ENCODE assay signal across 22 mouse cellular contexts in genomic region chr9:45522866-45523265, GRCm38 (mm10).
A peak's percentile ranks its signal among the peaks of the same experiment; 100 is the strongest.
DNase-seq lines count a peak whose midpoint lies in the region; ATAC-seq and TF ChIP-seq lines count a peak whose summit lies in the region.
"Had no signal": no experiment of that assay in that cellular context is flagged by ENCODE, and none has a peak within 500 bp of the region (broad histone marks: within the 10 kb centered on the region; RNA-seq: fewer than 3 reads in every experiment).

No protein-coding gene starts in this region.

- no peaks in the 10 kb centered on the region for H3K36me3 ChIP-seq in intestine, postnatal 0 days (ENCODE audit: control insufficient read depth, insufficient read depth)
- no peaks in the 10 kb centered on the region for H3K36me3 ChIP-seq in intestine, embryonic 15.5 days
- H3K36me3 ChIP-seq in CH12.LX (replicated peaks in 1 of 2; ENCODE audit: control insufficient read depth in 1 of 2, insufficient read depth in 1 of 2, low read length in 1 of 2), result no peaks in the 10 kb centered on the region
- H3K36me3 ChIP-seq in small intestine, adult 2 months (ENCODE audit: control insufficient read depth, insufficient read depth, low read length), result no peaks in the 10 kb centered on the region
- H3K36me3 ChIP-seq: embryonic facial prominence, embryonic 13.5 days; forebrain, embryonic 12.5 days; G1E; heart, embryonic 15.5 days; hindbrain, embryonic 10.5 days; hindbrain, embryonic 15.5 days had no signal

- no peak overlapping the region for H3K4me2 ChIP-seq in intestine, postnatal 0 days (replicated peaks; ENCODE audit: low read depth)
- H3K4me2 ChIP-seq in intestine, embryonic 15.5 days (replicated peaks), result no peak overlapping the region
- H3K4me2 ChIP-seq in CH12.LX (ENCODE audit: insufficient read depth, low read depth, poor library complexity, severe bottlenecking), result no peak overlapping the region
- H3K4me2 ChIP-seq: embryonic facial prominence, embryonic 13.5 days; forebrain, embryonic 12.5 days; heart, embryonic 11.5 days; heart, embryonic 15.5 days; hindbrain, embryonic 15.5 days had no signal

- TF ChIP-seq CTCF in intestine, postnatal 0 days (IDR thresholded peaks at IDR 0.05; ENCODE audit: low read depth), result peak; percentile 67
- peak; percentile 23; the same call in 1 of the 2 replicates for TF ChIP-seq CTCF in lung, adult 2 months (IDR thresholded peaks at IDR 0.05; ENCODE audit: insufficient read depth, low read length)
- peak in 1 of 2 experiments; percentile 85; a peak in 2 of 4 replicates for TF ChIP-seq CTCF in CH12.LX (conservative IDR thresholded peaks at IDR 0.05 in 1 of 2, IDR thresholded peaks at IDR 0.05 in 1 of 2; ENCODE audit: low read depth in 2 of 2, low read length in 2 of 2)
- TF ChIP-seq CTCF in small intestine, adult 2 months (IDR thresholded peaks at IDR 0.05; ENCODE audit: extremely low read depth, insufficient read length, insufficient replicate concordance, low read depth, low read length), result peak; percentile 9; the same call in 1 of the 2 replicates

- TF ChIP-seq EP300 in CH12.LX (IDR thresholded peaks at IDR 0.05; ENCODE audit: low read length), result peak; percentile 54

- H3K9me3 ChIP-seq in intestine, postnatal 0 days (ENCODE audit: control insufficient read depth), result no peaks in the 10 kb centered on the region
- no peaks in the 10 kb centered on the region for H3K9me3 ChIP-seq in intestine, embryonic 15.5 days
- H3K9me3 ChIP-seq in CH12.LX (replicated peaks; ENCODE audit: low read length), result no peaks in the 10 kb centered on the region
- H3K9me3 ChIP-seq: embryonic facial prominence, embryonic 13.5 days; forebrain, embryonic 12.5 days; G1E; heart, embryonic 15.5 days; hindbrain, embryonic 10.5 days; hindbrain, embryonic 15.5 days had no signal

- no peak for TF ChIP-seq POLR2A in lung, adult 2 months (IDR thresholded peaks at IDR 0.05; ENCODE audit: borderline replicate concordance, extremely low read depth, low read depth, low read length)
- no peak for TF ChIP-seq POLR2A in CH12.LX (IDR thresholded peaks at IDR 0.05; ENCODE audit: low read depth, low read length)
- no peak for TF ChIP-seq POLR2A in small intestine, adult 2 months (IDR thresholded peaks at IDR 0.05; ENCODE audit: low read depth, low read length)

- peak; percentile 85 for TF ChIP-seq RAD21 in CH12.LX (IDR thresholded peaks at IDR 0.05; ENCODE audit: low read depth, low read length)

- 67% methylated on average over 3 of the region's 3 CpGs for WGBS in intestine, postnatal 0 days
- WGBS in intestine, embryonic 15.5 days, result 63% methylated on average over 3 of the region's 3 CpGs
- WGBS in lung, adult 2 months, result 63% methylated on average over 3 of the region's 3 CpGs
- WGBS in small intestine, adult 2 months, result 35% methylated on average over 3 of the region's 3 CpGs

- no peak overlapping the region for H3K9ac ChIP-seq in intestine, postnatal 0 days (ENCODE audit: low read depth, low read length)
- H3K9ac ChIP-seq in intestine, embryonic 15.5 days, result no peak overlapping the region
- H3K9ac ChIP-seq in CH12.LX (ENCODE audit: insufficient read depth, low read depth), result no peak overlapping the region
- H3K9ac ChIP-seq: embryonic facial prominence, embryonic 13.5 days; forebrain, embryonic 12.5 days; heart, embryonic 15.5 days; hindbrain, embryonic 15.5 days had no signal

- no peak for ATAC-seq in intestine, postnatal 0 days
- no peak for ATAC-seq in intestine, embryonic 15.5 days
- ATAC-seq: forebrain, embryonic 16.5 days had no signal

- no peaks in the 10 kb centered on the region for H3K79me2 ChIP-seq in CH12.LX (replicated peaks; ENCODE audit: control insufficient read depth, extremely low read depth, insufficient read depth, poor library complexity, severe bottlenecking)

- H3K27ac ChIP-seq in intestine, postnatal 0 days (ENCODE audit: low read depth, low read length), result no peak overlapping the region
- no peak overlapping the region for H3K27ac ChIP-seq in intestine, embryonic 15.5 days
- H3K27ac ChIP-seq in CH12.LX (ENCODE audit: insufficient read depth, low read depth), result no peak overlapping the region
- H3K27ac ChIP-seq in small intestine, adult 2 months (ENCODE audit: insufficient read depth, low read depth, low read length), result no peak overlapping the region
- H3K27ac ChIP-seq: embryonic facial prominence, embryonic 13.5 days; forebrain, embryonic 12.5 days; heart, embryonic 15.5 days; hindbrain, embryonic 10.5 days; hindbrain, embryonic 15.5 days had no signal

- no peaks in the 10 kb centered on the region for H3K4me1 ChIP-seq in intestine, postnatal 0 days (replicated peaks; ENCODE audit: control insufficient read depth, insufficient read depth, low read length)
- no peaks in the 10 kb centered on the region for H3K4me1 ChIP-seq in intestine, embryonic 15.5 days (replicated peaks)
- no peaks in the 10 kb centered on the region for H3K4me1 ChIP-seq in lung, adult 2 months (ENCODE audit: control insufficient read depth, insufficient read depth, low read length)
- H3K4me1 ChIP-seq in CH12.LX (ENCODE audit: control insufficient read depth in 1 of 2, insufficient read depth in 2 of 2), result peaks cover 22 to 65% of the 10 kb centered on the region in 2 experiments
- H3K4me1 ChIP-seq in small intestine, adult 2 months (ENCODE audit: control insufficient read depth, insufficient read depth, insufficient read length, low read length), result no peaks in the 10 kb centered on the region
- H3K4me1 ChIP-seq: hindbrain, embryonic 10.5 days had no signal

- dilution Hi-C loops in CH12.LX (cut with MboI; ENCODE audit: extremely low pct_ligation_motif_present, extremely low pct_unique_long_range_greater_than_20kb, low sequenced_read_pairs), result no loop called here

- H3K4me3 ChIP-seq in intestine, postnatal 0 days (ENCODE audit: low read depth, low read length), result no peak overlapping the region
- H3K4me3 ChIP-seq in intestine, embryonic 15.5 days (replicated peaks), result no peak overlapping the region
- H3K4me3 ChIP-seq in lung, adult 2 months (replicated peaks; ENCODE audit: extremely low read depth, low read depth, low read length), result no peak overlapping the region
- H3K4me3 ChIP-seq in CH12.LX (replicated peaks in 1 of 3; ENCODE audit: low read depth in 2 of 3, low read length in 2 of 3, poor library complexity in 1 of 3), result no peak overlapping the region
- no peak overlapping the region for H3K4me3 ChIP-seq in small intestine, adult 2 months (ENCODE audit: low read depth, low read length)
- H3K4me3 ChIP-seq: embryonic facial prominence, embryonic 13.5 days; forebrain, embryonic 12.5 days; heart, embryonic 15.5 days; hindbrain, embryonic 10.5 days; hindbrain, embryonic 15.5 days had no signal

- in situ Hi-C loops in CH12.LX (cut with MboI; ENCODE audit: low pct_ligation_motif_present, low pct_unique_long_range_greater_than_20kb, low sequenced_read_pairs), result loop anchor here (5.0 to 10.0 kb wide), 3 partner anchors 36 to 218 kb away; no protein-coding TSS in a partner anchor

- H3K27me3 ChIP-seq in intestine, postnatal 0 days (replicated peaks; ENCODE audit: control insufficient read depth, insufficient read depth, low read length), result no peaks in the 10 kb centered on the region
- H3K27me3 ChIP-seq in intestine, embryonic 15.5 days (replicated peaks), result no peaks in the 10 kb centered on the region
- H3K27me3 ChIP-seq in CH12.LX (replicated peaks), result no peaks in the 10 kb centered on the region
- H3K27me3 ChIP-seq in small intestine, adult 2 months (ENCODE audit: control insufficient read depth, insufficient read depth, low read length), result no peaks in the 10 kb centered on the region
- H3K27me3 ChIP-seq: embryonic facial prominence, embryonic 13.5 days; forebrain, embryonic 12.5 days; heart, embryonic 15.5 days; hindbrain, embryonic 15.5 days had no signal

- no peak for DNase-seq in lung, adult 2 months
- no peak for DNase-seq in lung, postnatal 36 days
- peak; percentile 49 for DNase-seq in CH12.LX (ENCODE audit: extremely low read depth)
- DNase-seq in testis, postnatal 10 days (ENCODE audit: low spot score), result no peak
- DNase-seq: adrenal gland, adult 8-10 months; adrenal gland, postnatal 36 days; cerebellum, adult 11-12 months; cerebellum, adult 9-11 months; cerebellum, postnatal 36 days; gastrocnemius, postnatal 10 days; heart, adult 18-20 months had no signal

TF ChIP-seq in CH12.LX, 34 proteins besides CTCF, POLR2A, EP300 and RAD21 (continues in another document):
- TF ChIP-seq RCOR1 (conservative IDR thresholded peaks at IDR 0.05; ENCODE audit: low read depth, low read length), result 0 out of 2 replicates have a peak, but pooled peaks have one; percentile 33
- TF ChIP-seq ZKSCAN1 (IDR thresholded peaks at IDR 0.05; ENCODE audit: borderline replicate concordance, low read depth, low read length), result no peak
- 0 out of 2 replicates have a peak, but pooled peaks have one; percentile 39 for TF ChIP-seq MAZ (IDR thresholded peaks at IDR 0.05; ENCODE audit: low read depth, low read length)
- TF ChIP-seq MEF2A (IDR thresholded peaks at IDR 0.05; ENCODE audit: borderline replicate concordance, low read depth, low read length), result peak; percentile 32; the same call in 1 of the 2 replicates
- TF ChIP-seq CHD1 (IDR thresholded peaks at IDR 0.05; ENCODE audit: low read depth, low read length), result no peak
- no peak for TF ChIP-seq TBP (conservative IDR thresholded peaks at IDR 0.05; ENCODE audit: low read depth, low read length)
- TF ChIP-seq JUND (conservative IDR thresholded peaks at IDR 0.05; ENCODE audit: low read depth, low read length), result no peak
- peak; percentile 57; the same call in 1 of the 2 replicates for TF ChIP-seq TCF12 (IDR thresholded peaks at IDR 0.05; ENCODE audit: low read depth, low read length)
- peak; percentile 18; the same call in 1 of the 2 replicates for TF ChIP-seq ELF1 (IDR thresholded peaks at IDR 0.05; ENCODE audit: low read depth, low read length)
- no peak for TF ChIP-seq USF1 (IDR thresholded peaks at IDR 0.05; ENCODE audit: low read depth, low read length)
- TF ChIP-seq MAX (IDR thresholded peaks at IDR 0.05; ENCODE audit: low read length), result peak; percentile 32; the same call in 1 of the 2 replicates
- TF ChIP-seq KAT2A (IDR thresholded peaks at IDR 0.05; ENCODE audit: insufficient replicate concordance, low read length), result no peak
- TF ChIP-seq HCFC1 (IDR thresholded peaks at IDR 0.05; ENCODE audit: low read depth, low read length), result no peak
- TF ChIP-seq ZC3H11A (IDR thresholded peaks at IDR 0.05; ENCODE audit: low read depth, low read length), result peak; percentile 85
- TF ChIP-seq SMC3 (IDR thresholded peaks at IDR 0.05; ENCODE audit: low read depth, low read length), result peak; percentile 93
- TF ChIP-seq MYC (IDR thresholded peaks at IDR 0.05; ENCODE audit: low read depth, low read length), result no peak
- no peak for TF ChIP-seq E2F4 (IDR thresholded peaks at IDR 0.05; ENCODE audit: insufficient replicate concordance, low read depth, low read length)
- peak; percentile 60 for TF ChIP-seq IRF4 (IDR thresholded peaks at IDR 0.05; ENCODE audit: low read depth, low read length)
- TF ChIP-seq NRF1 (IDR thresholded peaks at IDR 0.05; ENCODE audit: low read depth, low read length), result no peak
- TF ChIP-seq NELFE (IDR thresholded peaks at IDR 0.05; ENCODE audit: low read depth, low read length), result no peak
- no peak for TF ChIP-seq CHD2 (IDR thresholded peaks at IDR 0.05; ENCODE audit: low read length)
